Mouse (Mus musculus) cerebellum, adult (tissue): ENCODE data around the gene Olfr1257.
"Not testable (repeated sequence)": the region's sequence is repeated elsewhere in the genome, so short reads cannot be mapped to it uniquely, and the experiment has no call there.

Source experiments
- ATAC-seq: cut with Nextera tagmentation; 2 replicates; pipeline ENCODE4 v1.9.2; 2017; ENCODE audit warnings: mild to moderate bottlenecking, moderate library complexity, mixed read lengths; ENCODE audit not compliant: insufficient number of reproducible peaks, low FRiP score, low TSS enrichment

The Olfr1257 gene

DNA sequence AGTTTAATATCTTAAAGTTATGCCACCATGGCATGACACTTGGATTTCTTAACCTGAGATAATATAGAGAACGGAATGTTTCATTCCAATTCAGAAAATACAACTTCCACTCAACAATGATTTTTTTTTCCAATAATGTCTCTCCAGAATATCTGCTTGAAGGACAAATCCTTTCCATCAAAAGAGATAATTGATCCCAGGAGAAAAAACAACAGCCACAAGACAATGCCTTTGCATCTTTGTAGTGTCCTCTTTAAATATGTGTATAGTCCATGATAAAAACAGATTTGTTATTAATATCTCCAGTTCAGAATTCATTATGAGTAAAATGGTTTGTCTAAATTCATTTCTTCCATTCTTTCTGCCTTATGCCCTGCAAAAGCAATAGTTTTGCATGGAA lies at the start of gene Olfr1257:
Olfr1257 (plus strand) TSS at position 301 of the 400 bp plus-strand sequence.
- ATAC-seq = no peak

DNA sequence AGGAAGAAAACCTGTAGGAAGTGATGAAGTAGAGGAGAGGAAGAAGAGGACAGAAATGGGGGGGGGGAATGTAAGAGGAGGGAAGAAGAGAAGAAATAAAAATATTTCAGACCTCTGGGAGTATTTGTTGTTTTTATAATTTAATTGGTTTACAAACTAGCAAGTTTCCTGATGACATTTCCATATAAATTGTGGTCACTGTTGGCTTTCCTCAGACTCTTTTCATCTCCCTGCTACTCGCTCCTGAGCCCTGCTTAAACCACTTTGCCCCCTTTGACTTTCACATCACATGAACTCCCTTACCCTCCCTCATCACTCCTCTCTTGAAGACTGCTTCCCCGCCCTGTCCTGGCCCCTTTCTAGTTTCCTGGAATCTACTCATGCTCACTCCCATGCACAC lies 36.8 kb upstream of the Olfr1257 start, which contains the start of gene Olfr1256:
Olfr1256 (minus strand) TSS at position 101 of the 400 bp plus-strand sequence.
- ATAC-seq = no peak

DNA sequence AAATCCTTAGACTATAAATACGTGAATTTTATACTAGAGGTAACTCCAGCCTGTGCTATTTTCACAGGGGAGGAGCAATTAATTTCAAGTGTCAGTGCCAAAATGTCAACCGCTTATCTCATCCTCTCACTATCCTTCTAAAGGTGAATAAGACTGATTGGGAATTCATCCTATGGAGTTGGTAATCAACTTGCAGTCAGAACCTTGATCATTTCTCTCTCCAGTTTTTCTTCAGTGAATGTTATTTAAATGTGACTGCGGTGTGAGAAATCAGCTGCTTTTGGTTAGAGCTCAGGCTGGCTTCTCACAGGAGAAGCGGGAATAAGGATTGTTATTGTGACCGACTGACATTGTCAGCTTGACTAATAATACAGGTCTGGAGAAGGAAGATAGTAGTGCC lies 30.1 kb upstream of the Olfr1257 start, which contains the start of gene Olfr48:
Olfr48 (minus strand) TSS at position 101 of the 400 bp plus-strand sequence.
- no peak for ATAC-seq

DNA sequence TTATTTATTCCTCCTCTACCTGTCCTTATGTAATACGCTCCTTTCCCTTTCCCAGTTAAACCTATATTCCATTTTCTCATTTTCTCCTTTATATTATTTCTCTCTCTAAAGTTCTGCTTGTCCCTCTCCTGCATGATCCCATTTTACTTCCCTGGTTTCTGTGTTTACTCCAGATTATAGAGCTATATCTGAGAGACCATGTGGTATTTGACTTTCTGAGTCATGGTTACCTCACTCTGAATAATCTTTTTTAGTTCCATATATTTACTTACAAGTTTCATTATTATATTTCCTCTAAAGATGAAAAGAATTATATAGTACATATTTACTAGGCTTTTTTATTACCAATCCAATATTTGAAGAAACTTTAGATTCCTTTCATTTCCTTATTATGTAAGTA lies 29.0 kb upstream of the Olfr1257 start:
- ATAC-seq = no peak

DNA sequence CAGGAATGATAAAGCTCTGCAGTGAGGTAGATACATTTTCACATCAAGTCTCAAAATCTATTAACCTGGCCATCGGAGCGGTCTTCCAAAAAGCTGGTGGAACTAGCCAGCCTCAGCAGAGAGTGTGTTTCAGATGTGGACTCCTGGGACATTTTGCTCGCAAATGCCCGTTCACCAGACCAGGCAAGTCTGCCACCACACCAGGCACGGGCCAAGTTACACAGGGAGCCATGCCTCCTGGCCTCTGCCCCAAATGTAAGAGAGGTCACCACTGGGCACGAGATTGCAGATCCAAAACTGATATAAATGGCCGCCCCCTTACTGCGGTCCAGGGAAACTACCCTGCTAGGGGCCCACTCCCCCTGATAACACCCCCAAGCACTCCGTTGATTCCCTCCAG lies 34.4 kb downstream of the Olfr1257 start:
- ATAC-seq = not testable (repeated sequence)

DNA sequence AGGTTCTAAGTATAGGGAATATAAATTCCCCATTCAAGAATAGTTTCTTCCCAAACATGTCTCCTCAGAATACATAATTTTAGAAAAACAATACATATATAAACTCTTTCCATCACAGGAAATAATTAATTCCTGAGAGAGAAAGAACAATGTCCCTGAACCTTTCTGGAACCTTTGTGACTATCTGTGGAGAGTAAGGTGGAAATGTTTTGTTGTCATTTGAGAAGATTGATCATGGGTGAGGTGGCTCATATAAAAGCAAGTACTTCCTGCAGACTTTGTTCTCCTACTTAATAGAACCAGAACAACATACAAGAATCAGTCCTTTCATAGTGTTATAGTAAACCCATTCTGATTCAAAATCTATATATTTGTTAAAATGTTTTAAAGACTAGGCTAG lies 48.8 kb downstream of the Olfr1257 start, which contains the start of gene Olfr1258:
Olfr1258 (plus strand) TSS at position 301 of the 400 bp plus-strand sequence.
- ATAC-seq = no peak
